ENCODE assay signal across 8 mouse cellular contexts in the genomic region with DNA sequence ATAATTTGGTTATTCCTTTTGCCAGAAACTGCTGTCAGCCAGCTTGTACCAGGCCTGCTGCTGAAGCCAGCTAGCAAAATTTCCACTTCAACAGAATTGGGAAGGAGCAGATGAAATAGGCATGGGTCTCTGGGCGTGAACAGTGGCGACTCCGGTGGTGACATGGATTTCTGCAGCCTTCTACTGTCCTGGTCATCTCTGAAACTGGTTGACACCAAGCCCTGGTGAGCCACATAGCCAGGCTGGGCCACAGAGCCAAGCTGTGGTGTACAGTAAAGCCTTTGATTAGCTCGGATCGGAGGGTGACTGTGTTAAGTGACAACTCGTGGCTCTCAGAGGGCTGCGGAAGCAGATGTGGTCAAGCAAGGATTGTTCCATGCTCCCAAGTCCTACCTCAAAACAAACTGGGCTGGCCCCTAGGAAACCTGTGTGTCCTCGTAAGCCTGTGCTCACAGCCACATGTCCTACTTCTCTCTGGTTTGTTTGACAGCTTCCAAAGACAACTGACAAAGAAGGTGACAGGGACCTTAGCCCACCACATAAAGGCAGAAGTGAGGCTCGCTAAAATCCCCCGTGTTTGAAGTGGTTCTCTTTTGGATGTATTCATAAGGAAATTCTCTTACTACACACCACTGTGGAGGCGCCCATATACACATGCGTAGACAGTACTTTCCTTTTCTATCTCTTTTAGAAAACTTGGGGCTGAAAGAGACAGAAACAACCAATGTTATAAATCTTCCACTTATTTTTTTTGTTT. TPM values are rescaled to one million over a fixed set of nuclear protein-coding genes. Genes with fewer than 3 reads are reported as not detected.
A peak's percentile ranks its signal among the peaks of the same experiment; 100 is the strongest.
DNase-seq lines count a peak whose midpoint lies in the region; ATAC-seq and TF ChIP-seq lines count a peak whose summit lies in the region.

No protein-coding gene starts in this region.

- no peaks in the 10 kb centered on the region for H3K36me3 ChIP-seq in embryonic facial prominence, embryonic 12.5 days

- WGBS in embryonic facial prominence, embryonic 12.5 days = 68% methylated on average over 12 of the region's 12 CpGs

- DNase-seq in layer of hippocampus, adult 2 months (ENCODE audit: low spot score in 2 of 2) = no peak
- no peak for DNase-seq in layer of hippocampus, postnatal 14 days (ENCODE audit: low spot score in 2 of 2)
- DNase-seq in R1 (ENCODE audit: low read depth, low spot score) = peak; percentile 10
- peak; percentile 7 for DNase-seq in heart, postnatal 25 days (ENCODE audit: low spot score)
- peak; percentile 12 for DNase-seq in lung, postnatal 36 days
- peak; percentile 43 to 45 for DNase-seq in thymus, postnatal 10 days (ENCODE audit: low spot score in 2 of 2)
- no peak for DNase-seq in frontal cortex, postnatal 36 days (ENCODE audit: low spot score in 2 of 2)

- no peaks in the 10 kb centered on the region for H3K9me3 ChIP-seq in embryonic facial prominence, embryonic 12.5 days

- intact Hi-C loops in heart, postnatal 25 days (cut with DNase I) = loop anchor here (2.0 kb wide), 1 partner anchor 37 kb away; the partner anchor contains the start of gene Foxp1

- H3K4me1 ChIP-seq in embryonic facial prominence, embryonic 12.5 days = peaks cover 47% of the 10 kb centered on the region

- no peak overlapping the region for H3K4me2 ChIP-seq in embryonic facial prominence, embryonic 12.5 days (replicated peaks)

- no peak overlapping the region; the same call in 1 of the 2 replicates for H3K4me3 ChIP-seq in layer of hippocampus, adult 2 months
- no peak overlapping the region for H3K4me3 ChIP-seq in embryonic facial prominence, embryonic 12.5 days

- H3K27me3 ChIP-seq in embryonic facial prominence, embryonic 12.5 days = no peaks in the 10 kb centered on the region

- no peak overlapping the region for H3K9ac ChIP-seq in embryonic facial prominence, embryonic 12.5 days

- no peak for ATAC-seq in embryonic facial prominence, embryonic 12.5 days (ENCODE audit: insufficient number of reproducible peaks, insufficient read depth, low FRiP score, low TSS enrichment)

- peak; percentile 62 for TF ChIP-seq CTCF in layer of hippocampus, adult 2 months (conservative IDR thresholded peaks at IDR 0.05)

- peak overlapping the region; percentile 66 for H3K27ac ChIP-seq in layer of hippocampus, adult 2 months
- peak overlapping the region; percentile 88 for H3K27ac ChIP-seq in embryonic facial prominence, embryonic 12.5 days

RNA-seq across cellular contexts. Expression of gene Foxp1, which starts 36.5 kb away (rescaled TPM):
- 10 to 100 TPM; 88.5 to 93.5 TPM for total RNA-seq in layer of hippocampus, adult 2 months (2021)
- 10 to 100 TPM; 95.0 to 96.7 TPM for total RNA-seq in layer of hippocampus, postnatal 14 days (2021)
- polyA plus RNA-seq in embryonic facial prominence, embryonic 12.5 days (2016; fragmentation: Nextera tagmentation; extraction: Ambion mirVana) = 112 and 132 TPM in 2 replicates
- total RNA-seq in heart, postnatal 25 days (2021) = 10 to 100 TPM; 33.6 to 35.3 TPM

Comparison
In these comparisons a context has a peak if more than half of its experiments do, and no peak if none do; other contexts are left out.
1. DNase-seq: peak in R1 (single experiment), heart, postnatal 25 days (single experiment), lung, postnatal 36 days (single experiment) and thymus, postnatal 10 days (2 of 2); none in layer of hippocampus, adult 2 months (0 of 2), layer of hippocampus, postnatal 14 days (0 of 2) and frontal cortex, postnatal 36 days (0 of 2).